Mouse (Mus musculus) gastrocnemius, postnatal 36 days (tissue): ENCODE data around the gene Car5a. TPM values are rescaled to one million over a fixed set of nuclear protein-coding genes. Genes with fewer than 3 reads are reported as not detected.

ENCODE experiments used
- DNase-seq, 2 experiments: peaks; one replicate each; pipeline ENCODE4 v3.0.0; 2022
- intact Hi-C: fragments of 180-260 bp; cut with DNase I; formaldehyde crosslinking; loops from one replicate; pipeline ENCODE4 v1.15.1; 2025
- microRNA-seq, 2 experiments: library from miRNA; unstranded; fragments of <30 nt; microRNA quantifications; one replicate each; pipeline ENCODE4 v1.2.0; 2021
- total RNA-seq, 2 experiments: library from RNA; stranded (reverse); gene quantifications; 2 replicates each; pipeline ENCODE4 v1.2.3; 2021

The Car5a gene
- total RNA-seq, 2 experiments from 2014 or later, result not detected

DNA sequence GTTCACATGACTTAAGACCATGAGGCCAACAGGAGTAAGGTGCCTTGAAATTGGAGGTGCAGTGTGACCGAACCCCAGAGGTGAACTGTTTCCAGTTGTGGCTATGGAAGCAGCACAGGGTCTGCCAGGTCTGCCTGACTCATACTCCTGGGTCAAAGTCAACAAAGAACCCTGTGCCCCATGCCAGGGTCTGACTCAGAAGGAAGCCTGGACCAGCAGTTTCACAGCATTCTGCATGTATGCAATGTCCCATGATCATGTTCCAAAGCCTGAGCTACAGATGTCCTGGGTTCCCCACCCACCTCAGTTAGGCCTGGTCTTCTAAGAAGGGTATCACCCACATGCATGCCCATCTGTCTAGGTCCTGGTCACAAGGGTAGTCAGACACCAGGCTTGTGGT is 55.4 kb downstream of the Car5a start:
- intact Hi-C loops, result no loop called here
- no peak for DNase-seq

- intact Hi-C loops, result no loop called here
- no peak for DNase-seq
Observed at GRCm38 (mm10) chr8:121887547-121887946, 57.2 kb downstream of the Car5a start.

DNA sequence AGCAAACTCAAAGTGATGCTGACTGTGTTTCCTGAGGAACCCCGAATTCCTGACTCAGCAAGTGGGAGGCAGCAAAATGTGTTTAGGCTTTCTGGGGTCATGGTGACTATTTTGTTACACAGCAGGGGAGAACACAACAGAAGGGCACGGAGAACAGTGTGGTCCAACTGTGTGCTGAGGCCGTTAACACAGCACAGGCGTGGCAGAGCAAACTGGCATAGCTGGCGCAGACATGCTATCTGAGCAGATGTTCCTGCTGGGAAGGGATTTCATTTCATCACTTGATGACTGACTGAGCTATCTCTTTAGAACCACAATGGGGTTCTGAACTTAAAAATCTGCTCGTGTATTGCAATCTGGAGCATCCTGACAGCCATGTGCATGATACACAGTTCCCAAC is 59.3 kb downstream of the Car5a start:
- no peak for DNase-seq
- intact Hi-C loops, result no loop called here

DNA sequence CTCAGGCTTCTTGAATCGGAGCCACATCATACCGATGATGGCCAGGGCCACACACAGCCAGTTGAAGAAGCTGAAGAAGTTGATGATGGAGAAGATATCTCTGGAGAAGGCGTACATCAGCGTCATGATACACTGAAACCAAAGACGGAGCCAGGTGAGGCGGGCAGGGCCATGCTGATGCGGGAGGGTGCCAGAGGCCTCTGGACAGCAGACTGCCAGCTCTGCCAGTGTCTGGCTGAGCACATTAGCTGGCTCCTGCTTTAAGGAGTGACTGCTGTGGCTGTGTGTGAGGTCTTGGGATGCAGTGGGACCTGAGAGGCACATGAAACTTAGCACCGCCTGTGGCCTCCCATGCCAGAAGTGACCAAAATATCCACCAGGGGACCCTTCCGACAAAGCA is 59.7 kb downstream of the Car5a start:
- intact Hi-C loops, result no loop called here
- no peak for DNase-seq

DNA sequence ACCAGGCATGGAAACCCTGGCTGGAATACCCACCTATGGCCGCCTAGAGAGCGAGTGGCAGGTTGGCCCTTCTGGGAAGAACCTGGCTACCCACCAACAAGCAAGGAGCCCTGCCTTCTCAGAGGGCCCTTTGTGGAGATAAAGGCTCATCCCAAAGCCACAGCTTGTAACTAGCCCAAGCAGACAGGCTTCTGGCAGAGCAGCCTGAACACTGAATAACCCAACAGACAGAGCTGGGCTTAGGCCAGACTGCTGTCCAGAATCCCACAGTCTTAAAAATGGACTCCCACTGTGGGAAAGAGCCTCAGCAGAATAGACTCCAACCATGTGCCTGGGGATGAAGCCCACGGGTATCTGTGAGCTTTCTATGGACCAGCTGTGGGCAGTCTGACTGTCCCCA is 60.5 kb downstream of the Car5a start:
- no peak for DNase-seq
- intact Hi-C loops, result no loop called here

GRCm38 (mm10) chr8:121881921-121882320 is 62.8 kb downstream of the Car5a start:
- intact Hi-C loops, result no loop called here

DNA sequence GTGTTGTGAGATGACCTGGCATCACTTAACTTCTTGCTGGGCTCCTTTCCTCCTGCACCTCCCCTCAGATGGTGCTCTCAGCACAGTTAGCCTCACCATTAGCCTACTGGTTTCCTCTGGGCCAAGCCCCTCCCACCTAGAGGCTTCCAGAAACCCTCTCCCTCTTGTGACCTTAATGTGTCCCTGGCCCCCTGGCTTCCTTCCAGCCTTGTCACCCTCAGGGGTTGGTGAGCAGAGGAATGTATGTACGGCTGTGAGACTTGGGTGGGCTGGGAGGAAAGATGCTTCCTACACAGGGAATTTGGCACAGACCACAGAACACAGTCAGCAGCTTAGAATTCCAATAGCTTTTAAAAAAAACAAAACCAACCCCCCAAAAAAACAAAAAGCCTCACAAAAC is 63.9 kb downstream of the Car5a start:
- DNase-seq, result no peak
- intact Hi-C loops, result no loop called here

More at GRCm38 (mm10) chr8:121881921-121882320, 62.8 kb downstream of the Car5a start:
- DNase-seq, result no peak

GRCm38 (mm10) chr8:121879712-121880111 is 65.0 kb downstream of the Car5a start:
- intact Hi-C loops, result no loop called here
- DNase-seq, result no peak

- DNase-seq, result no peak
- intact Hi-C loops, result no loop called here
Observed at GRCm38 (mm10) chr8:121877828-121878480, 66.8 kb downstream of the Car5a start.

DNA sequence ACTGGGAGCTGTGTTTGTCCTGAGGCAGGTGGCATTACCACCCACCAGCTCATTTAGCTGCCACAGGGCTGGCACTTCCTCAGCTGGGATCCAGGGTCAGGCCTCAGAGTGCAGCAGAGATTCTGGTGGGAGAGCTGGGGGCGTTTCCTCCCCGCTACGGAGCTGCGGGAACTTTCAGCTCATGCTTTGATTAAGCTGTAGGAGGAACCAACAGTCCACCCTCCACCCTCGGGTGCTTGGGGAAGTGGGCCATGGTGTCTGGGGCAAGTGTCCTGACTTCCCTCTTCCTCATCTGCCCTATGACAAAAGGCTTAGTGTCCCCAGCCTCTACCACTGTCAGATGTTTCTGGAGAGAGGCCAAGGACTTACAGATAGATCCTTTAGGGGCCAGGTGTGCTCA is 67.5 kb downstream of the Car5a start:
- DNase-seq, result no peak
- intact Hi-C loops, result no loop called here

DNA sequence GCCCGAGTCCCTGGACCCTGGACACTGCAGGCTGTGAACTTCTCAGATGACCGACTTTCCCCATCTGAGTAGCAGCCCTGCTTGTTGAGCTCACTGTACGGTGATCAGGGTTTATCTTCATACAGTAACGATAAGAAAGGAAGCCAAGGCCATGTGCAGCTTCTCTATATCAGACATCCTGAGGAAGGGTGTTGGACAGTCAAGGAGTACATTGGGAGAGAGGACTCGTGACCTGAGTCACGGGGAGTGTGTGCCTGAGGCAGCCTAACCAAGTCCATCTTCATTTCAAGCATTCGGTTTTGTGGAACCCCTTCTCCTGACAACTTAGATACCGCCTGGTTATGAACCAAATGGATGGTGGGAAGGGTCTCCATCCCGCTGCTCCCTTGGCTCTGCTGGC is 69.2 kb downstream of the Car5a start:
- intact Hi-C loops, result no loop called here
- DNase-seq, result no peak

DNA sequence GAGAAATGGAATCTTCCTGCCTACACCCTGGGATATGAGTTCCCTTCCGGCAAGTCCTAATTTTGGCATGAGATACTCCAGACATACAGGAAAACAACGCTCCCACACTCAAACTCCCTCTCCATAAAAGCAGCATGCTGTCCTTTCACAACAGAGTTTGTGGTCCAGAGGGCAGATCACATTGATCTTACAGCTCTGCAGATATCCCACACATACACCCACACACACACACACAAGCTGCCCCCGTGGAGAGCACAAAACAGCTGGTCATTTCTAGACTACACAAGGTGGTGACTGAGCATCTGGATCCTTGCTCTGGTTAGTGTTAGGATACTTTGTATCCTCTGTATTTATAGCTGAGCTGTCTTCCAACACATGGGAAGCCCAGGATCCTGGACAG is 69.7 kb downstream of the Car5a start:
- intact Hi-C loops, result no loop called here
- no peak for DNase-seq

DNA sequence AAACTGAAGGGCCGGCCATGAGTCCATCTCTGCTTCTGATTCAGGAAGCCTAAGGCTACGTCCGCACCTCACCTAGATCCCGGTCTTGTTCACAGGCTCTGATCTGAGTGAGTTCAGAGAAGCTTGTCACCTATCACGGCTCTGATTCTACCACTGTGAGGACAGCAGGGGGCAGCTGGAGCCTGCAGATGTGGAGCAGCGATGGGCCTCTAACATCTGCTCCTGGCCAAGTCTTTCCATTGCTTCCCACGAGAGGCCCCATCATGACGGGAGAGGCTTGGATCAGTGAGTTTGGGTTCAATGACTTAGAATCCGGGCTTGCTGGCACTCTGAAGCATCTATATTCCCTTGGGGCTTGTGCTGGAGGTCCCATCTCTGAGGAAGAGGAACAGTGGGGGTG is 70.7 kb downstream of the Car5a start:
- DNase-seq, result peak; percentile 51 to 66
- intact Hi-C loops, result no loop called here

DNA sequence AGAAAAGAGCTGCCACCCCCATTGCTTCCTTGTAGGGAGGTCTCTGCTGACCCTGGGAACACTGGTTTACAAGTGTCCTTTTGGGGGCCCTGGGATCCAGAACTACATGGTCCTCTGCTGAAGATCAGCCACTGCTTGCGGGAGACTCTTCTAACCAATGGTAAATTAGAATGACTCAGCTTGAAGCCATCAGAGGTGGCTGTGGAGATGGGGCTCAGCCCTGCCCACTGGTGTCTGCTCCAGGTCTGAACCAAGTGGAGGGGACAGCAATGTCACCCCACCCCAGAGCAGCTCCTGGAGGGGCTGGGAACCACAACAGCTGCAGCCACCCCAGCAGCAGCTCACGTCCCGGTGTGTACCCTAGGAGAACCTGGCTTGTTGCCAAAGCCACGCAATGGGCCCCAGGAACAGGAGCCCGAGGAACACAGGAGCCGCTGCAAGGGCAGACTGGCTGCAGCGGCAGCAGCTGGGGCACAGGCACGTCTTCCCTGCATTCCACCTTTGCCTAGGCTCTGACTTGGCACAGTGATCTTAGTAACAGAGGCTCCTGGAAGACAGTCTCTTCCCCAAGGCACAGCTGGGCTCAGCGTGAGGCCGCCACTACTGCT is 72.8 kb downstream of the Car5a start:
- intact Hi-C loops, result loop anchor here (2.0 kb wide), 1 partner anchor 37 kb away; no protein-coding TSS in a partner anchor
- DNase-seq, result no peak

GRCm38 (mm10) chr8:121870190-121870589 is 74.5 kb downstream of the Car5a start:
- no peak for DNase-seq
- intact Hi-C loops, result no loop called here

DNA sequence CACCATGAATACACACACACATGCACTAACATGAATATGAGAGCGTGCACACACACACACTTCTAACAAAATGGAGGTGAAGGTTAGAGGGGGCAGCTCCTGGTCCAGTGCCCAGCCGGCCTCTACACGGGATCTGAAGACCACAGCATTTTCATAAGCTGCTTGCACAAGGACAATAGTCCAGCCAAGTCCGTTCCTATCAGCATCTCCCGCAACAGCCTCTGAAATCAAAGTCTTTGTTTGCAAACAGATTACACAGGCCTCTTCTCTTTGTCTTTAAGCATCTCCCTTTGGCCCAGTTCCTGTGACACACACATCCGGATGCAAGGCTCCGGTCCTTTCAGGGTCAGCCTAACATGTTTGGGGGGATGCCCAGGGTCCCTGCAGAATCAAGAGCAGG is 75.8 kb downstream of the Car5a start:
- DNase-seq, result no peak
- intact Hi-C loops, result no loop called here

DNA sequence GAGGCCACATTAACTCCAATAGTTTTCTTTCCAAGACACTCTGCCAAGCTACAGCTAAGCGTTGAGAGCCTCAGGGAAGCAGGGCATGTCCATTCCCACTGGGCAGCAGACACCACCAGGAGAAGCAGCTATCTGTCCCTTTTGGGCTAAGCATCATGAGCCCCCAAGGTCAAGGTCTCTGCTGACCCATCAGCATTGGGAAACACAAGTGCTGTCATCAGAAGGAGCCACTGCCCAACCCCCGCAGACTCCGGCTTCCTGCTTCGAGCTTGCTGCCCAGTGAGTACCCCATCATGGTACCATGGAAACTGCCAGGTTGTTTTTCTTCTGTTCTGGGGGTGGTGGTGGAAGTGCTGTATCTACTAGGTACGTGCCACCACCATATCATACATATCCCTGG is 76.5 kb downstream of the Car5a start:
- intact Hi-C loops, result no loop called here
- DNase-seq, result no peak

Small RNA genes lying within 50 kb of the gene (microRNA-seq; reads per million reads assigned to microRNA genes)
- gene Mir7237, result 0 reads per million in 2 experiments

Other genes starting within 250 kb of the Car5a start
- not detected for gene Jph3, start 215.3 kb downstream of the Car5a start, total RNA-seq
- 1 to 10 TPM; 9.0 TPM for gene Klhdc4, start 115.3 kb downstream of the Car5a start, total RNA-seq
- 1 to 10 TPM; 1.9 to 2.1 TPM for gene Slc7a5, start 37.2 kb downstream of the Car5a start, total RNA-seq
- 10 to 100 TPM in 1 of 2 experiments, 1 to 10 TPM in 1; 6.6 to 17.8 TPM for gene Banp, start 4.8 kb upstream of the Car5a start, total RNA-seq